Mouse (Mus musculus) embryo, embryonic 10.5 days (tissue): Measurements from ENCODE around the gene Srrm3.

Source experiments
- DNase-seq: peaks from one replicate; pipeline ENCODE4 v3.0.0-alpha.2; 2015; ENCODE audit warnings: low spot score

The Srrm3 gene

GRCm38 (mm10) chr5:135869661-135870423, 63.2 kb downstream of the Srrm3 start:
- no peak for DNase-seq

- no peak for DNase-seq
These were observed 63.8 kb downstream of the Srrm3 start for GRCm38 (mm10) chr5:135870505-135870904.

- DNase-seq: no peak
These were observed 66.3 kb downstream of the Srrm3 start for GRCm38 (mm10) chr5:135872996-135873395.

- no peak for DNase-seq
These were observed 67.1 kb downstream of the Srrm3 start for GRCm38 (mm10) chr5:135873753-135874152.

GRCm38 (mm10) chr5:135877180-135877579, 70.5 kb downstream of the Srrm3 start:
- peak; percentile 81 for DNase-seq

- DNase-seq: peak; percentile 86
These were observed 71.1 kb downstream of the Srrm3 start for GRCm38 (mm10) chr5:135877831-135878231.

- no peak for DNase-seq
These were observed 72.9 kb downstream of the Srrm3 start for GRCm38 (mm10) chr5:135879449-135880158.

GRCm38 (mm10) chr5:135884641-135885040, 78.0 kb downstream of the Srrm3 start:
- no peak for DNase-seq

GRCm38 (mm10) chr5:135887675-135888102, 81.0 kb downstream of the Srrm3 start, which contains the start of gene Hspb1:
Gene Hspb1, plus strand, starts transcription at chr5:135887919.
- peak; percentile 74 for DNase-seq

- no peak for DNase-seq
These were observed 81.9 kb downstream of the Srrm3 start for GRCm38 (mm10) chr5:135888405-135889215.

- no peak for DNase-seq
These were observed 83.6 kb downstream of the Srrm3 start for GRCm38 (mm10) chr5:135890323-135890722.

GRCm38 (mm10) chr5:135890920-135891319, 84.2 kb downstream of the Srrm3 start:
- no peak for DNase-seq

GRCm38 (mm10) chr5:135892589-135893351, 86.1 kb downstream of the Srrm3 start:
- DNase-seq: no peak

- DNase-seq: no peak
These were observed 88.3 kb downstream of the Srrm3 start for GRCm38 (mm10) chr5:135894958-135895357.

- peak; percentile 77 for DNase-seq
These were observed 91.3 kb downstream of the Srrm3 start for GRCm38 (mm10) chr5:135898028-135898427.

GRCm38 (mm10) chr5:135898995-135899394, 92.3 kb downstream of the Srrm3 start:
- no peak for DNase-seq

- DNase-seq: no peak
These were observed 93.1 kb downstream of the Srrm3 start for GRCm38 (mm10) chr5:135899833-135900232.

- no peak for DNase-seq
These were observed 94.0 kb downstream of the Srrm3 start for GRCm38 (mm10) chr5:135900701-135901100.

- no peak for DNase-seq
These were observed 94.8 kb downstream of the Srrm3 start for GRCm38 (mm10) chr5:135901354-135902095.

- no peak for DNase-seq
These were observed 96.4 kb downstream of the Srrm3 start for GRCm38 (mm10) chr5:135903058-135903457.
